Mouse (Mus musculus): ENCODE results near the gene Vmn2r76.
"Not testable (repeated sequence)": the region's sequence is repeated elsewhere in the genome, so short reads cannot be mapped to it uniquely, and the experiment has no call there.

Vmn2r76 gene

DNA sequence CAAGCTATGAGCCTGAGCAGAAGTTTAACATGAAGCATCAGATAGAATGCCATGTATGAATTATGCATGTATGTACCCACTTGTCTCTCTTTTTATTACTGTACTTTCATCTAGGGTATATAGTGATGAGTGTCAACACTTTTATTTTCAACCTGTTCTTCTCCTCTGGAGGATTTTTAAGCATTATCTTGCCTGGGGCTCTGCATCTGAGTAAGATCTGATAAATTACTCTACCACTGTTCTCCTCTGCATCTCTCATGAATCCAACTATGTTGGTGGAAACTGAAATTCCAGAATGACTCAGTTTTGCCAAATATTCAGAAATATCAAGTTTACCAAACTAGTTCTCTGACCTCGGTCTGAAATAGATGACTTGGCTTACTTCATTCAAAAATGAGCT is at the start of gene Vmn2r76:
TSS of gene Vmn2r76 (minus strand) at position 101 of the 400 bp plus-strand sequence.
- DNase-seq, result no peak

GRCm38 (mm10) chr7:86277072-86277471 is 31.0 kb upstream of the Vmn2r76 start, which contains the start of gene Olfr310:
Olfr310 (minus strand) TSS chr7:86277172.
- DNase-seq, result no peak

DNA sequence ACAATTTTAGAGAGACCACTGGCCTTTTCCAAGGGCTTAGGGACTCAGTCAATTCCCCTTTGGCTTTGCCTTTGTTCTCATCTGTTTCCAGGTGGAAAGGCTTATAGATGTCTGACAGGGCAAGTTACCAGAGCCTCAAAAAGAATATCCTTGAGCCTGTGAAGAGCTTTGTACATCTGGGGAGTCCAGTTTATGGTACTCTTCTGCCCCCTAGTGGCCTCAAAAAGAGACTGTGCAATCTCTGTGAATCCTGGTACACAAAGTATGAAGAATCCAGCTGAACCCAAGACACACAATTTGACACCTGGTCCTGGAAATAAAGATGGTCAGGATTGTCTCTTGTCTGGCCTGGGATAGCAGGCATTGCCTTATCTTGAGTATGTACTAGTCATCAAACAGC is 34.8 kb downstream of the Vmn2r76 start:
- DNase-seq, result no peak

DNA sequence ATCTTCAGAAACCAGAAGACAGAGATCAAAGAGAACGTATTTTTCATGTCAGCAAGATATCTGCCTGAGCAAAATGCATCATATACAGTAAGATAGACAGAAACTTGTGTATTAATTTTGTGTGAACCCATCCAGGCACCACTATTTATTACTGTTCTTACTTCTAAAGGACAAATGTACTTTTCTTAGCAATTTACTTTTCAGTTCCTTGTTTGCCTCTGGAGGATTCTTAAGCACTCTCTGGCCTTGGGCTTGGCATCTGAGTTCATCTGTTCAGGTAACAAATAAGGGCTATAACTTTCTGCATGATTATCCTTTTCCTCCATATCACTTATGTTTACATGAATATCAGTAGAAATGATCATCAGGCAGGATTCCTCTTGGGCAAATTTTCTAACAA is 74.4 kb downstream of the Vmn2r76 start, which contains the start of gene Vmn2r75:
TSS of gene Vmn2r75 (minus strand) at position 101 of the 400 bp plus-strand sequence.
- not testable (repeated sequence) for DNase-seq

All from spleen, adult 18-20 months (tissue).